Mouse (Mus musculus) myocyte (in vitro differentiated cells): ENCODE results near the gene Il12rb2.

Experiments used
- CEBPB ChIP-seq: IDR thresholded peaks from 2 replicates; pipeline ENCODE4 v1.6.1; 2011; ENCODE audit warnings: mild to moderate bottlenecking, moderate library complexity; ENCODE audit not compliant: poor library complexity, insufficient read depth, severe bottlenecking
- MAX ChIP-seq: IDR thresholded peaks from one replicate; pipeline ENCODE4 v1.6.1; 2011; ENCODE audit warnings: low read depth, mild to moderate bottlenecking, control low read depth
- MYOD1 ChIP-seq, 3 experiments: IDR thresholded peaks; one replicate each; pipeline ENCODE4 v1.6.1; 2011; ENCODE audit warnings: control low read depth in 2 of 3, low read depth in 2 of 3, mild to moderate bottlenecking in 2 of 3, moderate library complexity in 1 of 3; ENCODE audit not compliant: insufficient read length in 2 of 3, control insufficient read depth in 1 of 3
- MYOG ChIP-seq, 3 experiments: IDR thresholded peaks; one replicate each; pipeline ENCODE4 v1.6.1; 2011; ENCODE audit warnings: control low read depth in 2 of 3, low read depth in 2 of 3, mild to moderate bottlenecking in 2 of 3; ENCODE audit not compliant: insufficient read length in 2 of 3, control insufficient read depth in 1 of 3, insufficient read depth in 1 of 3
- POLR2A ChIP-seq: IDR thresholded peaks from one replicate; pipeline ENCODE4 v1.6.1; 2011; ENCODE audit warnings: low read depth, mild to moderate bottlenecking, control low read depth, moderate library complexity; ENCODE audit not compliant: insufficient read length
- POLR2AphosphoS2 ChIP-seq: IDR thresholded peaks from one replicate; pipeline ENCODE4 v1.6.1; 2011; ENCODE audit warnings: low read depth, control low read depth; ENCODE audit not compliant: insufficient read length
- SRF ChIP-seq: IDR thresholded peaks from one replicate; pipeline ENCODE4 v1.6.1; 2011; ENCODE audit warnings: low read depth; ENCODE audit not compliant: control insufficient read depth, insufficient read length
- TCF12 ChIP-seq: IDR thresholded peaks from one replicate; pipeline ENCODE4 v1.6.1; 2011; ENCODE audit warnings: mild to moderate bottlenecking, control low read depth; ENCODE audit not compliant: poor library complexity, insufficient read depth, severe bottlenecking
- USF1 ChIP-seq: IDR thresholded peaks from one replicate; pipeline ENCODE4 v1.6.1; 2011; ENCODE audit warnings: low read depth, mild to moderate bottlenecking, control low read depth, moderate library complexity

DNA sequence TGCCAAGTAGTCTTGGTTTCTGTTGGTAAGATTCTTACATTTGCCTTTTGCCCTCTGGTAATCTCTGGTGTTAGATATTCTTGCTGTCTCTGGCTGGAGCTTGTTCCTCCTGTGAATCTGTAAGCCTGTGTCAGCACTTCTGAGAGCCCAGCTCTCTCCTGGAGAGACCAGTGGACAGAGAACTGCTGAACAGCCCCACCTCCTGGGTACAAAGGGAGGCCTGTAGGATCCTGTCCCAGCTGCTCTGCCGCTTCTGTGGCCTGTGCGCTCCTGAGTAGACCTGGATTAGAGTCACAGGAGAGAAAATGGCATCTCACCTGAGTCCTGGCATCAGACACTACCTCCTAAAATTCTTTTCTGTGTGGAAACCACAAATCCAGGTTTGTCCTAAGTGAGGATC is 37.4 kb upstream of the Il12rb2 start:
- no peak for TF ChIP-seq POLR2A
- TF ChIP-seq MYOD1 (IDR thresholded peaks at IDR 0.05; ENCODE audit: control insufficient read depth in 1 of 3, insufficient read length in 2 of 3, low read depth in 2 of 3) = no peak
- TF ChIP-seq MAX = no peak
- no peak for TF ChIP-seq MYOG (IDR thresholded peaks at IDR 0.05; ENCODE audit: control insufficient read depth in 1 of 3, insufficient read depth in 1 of 3, insufficient read length in 2 of 3, low read depth in 2 of 3)
- TF ChIP-seq TCF12 = no peak
- no peak for TF ChIP-seq USF1
- no peak for TF ChIP-seq POLR2AphosphoS2
- no peak for TF ChIP-seq SRF
- no peak for TF ChIP-seq CEBPB
